Mouse (Mus musculus): ENCODE data around the gene Haus4.

Gene Haus4

DNA sequence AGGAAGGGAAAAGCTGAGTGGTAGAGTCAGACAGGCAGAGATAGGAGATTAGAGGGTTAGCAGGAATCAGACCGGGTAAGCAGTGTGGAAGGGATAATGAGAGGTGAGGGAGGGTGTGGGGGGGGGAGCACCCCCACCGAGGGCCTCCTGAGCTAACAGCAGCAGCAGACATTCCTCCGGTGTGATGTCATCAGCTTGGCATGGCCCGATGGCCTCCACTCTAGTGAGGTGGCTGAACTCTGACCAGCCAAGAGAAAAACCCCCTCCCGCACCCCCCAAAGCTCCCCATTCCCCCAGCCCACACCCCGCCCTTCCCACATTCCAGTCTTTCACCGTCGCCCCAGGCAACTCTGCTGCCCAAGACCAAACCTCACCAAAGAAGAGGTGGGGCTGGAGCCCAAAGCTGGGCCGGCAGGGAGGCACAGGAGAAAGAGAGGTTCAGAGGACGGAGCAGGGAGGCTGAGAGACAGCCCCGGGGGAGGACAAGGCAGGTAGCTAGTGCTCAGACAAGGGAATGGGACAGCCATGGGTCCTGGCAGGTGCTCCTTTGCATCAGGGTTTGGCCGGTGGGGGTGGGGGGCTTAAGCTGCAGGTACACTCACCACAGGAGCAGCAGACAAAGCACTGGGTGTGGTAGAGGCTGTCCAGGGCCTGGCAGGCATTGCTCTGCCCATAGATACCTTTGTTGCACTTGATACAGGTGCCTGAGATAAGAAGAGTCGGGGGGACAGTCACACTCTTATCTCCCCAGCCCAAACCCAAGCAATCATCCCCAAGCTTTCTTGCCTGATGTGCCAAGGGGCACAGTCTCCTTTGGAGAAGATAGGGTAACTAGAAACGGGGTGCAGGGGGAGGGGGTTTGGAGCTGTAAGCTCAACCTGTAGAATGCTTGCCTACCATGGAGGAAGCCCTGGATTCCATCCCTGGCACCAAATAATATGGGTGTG lies 18.6 kb upstream of the Haus4 start:
- DNase-seq (ENCODE audit: low spot score) = no peak

DNA sequence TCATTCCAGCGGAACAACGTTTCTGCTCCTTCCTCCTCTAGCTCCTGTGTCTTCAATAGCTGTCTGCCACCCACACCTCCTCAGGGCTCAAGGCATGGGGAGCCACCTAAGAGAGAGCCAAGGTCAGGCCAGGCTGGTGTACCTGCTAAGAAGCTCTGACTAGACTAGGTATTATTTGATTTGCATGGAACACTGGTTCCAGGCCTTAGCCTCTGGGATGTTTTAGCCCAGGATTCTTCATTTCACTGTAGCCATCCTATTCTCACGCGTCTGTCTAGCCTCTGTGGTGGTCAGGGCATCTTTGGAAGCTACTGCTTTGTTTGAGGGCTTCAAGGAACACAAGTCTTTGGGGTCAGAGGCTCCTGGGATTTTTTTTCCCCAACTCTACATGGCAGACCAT lies 17.7 kb upstream of the Haus4 start:
- no peak for DNase-seq (ENCODE audit: low spot score)

DNA sequence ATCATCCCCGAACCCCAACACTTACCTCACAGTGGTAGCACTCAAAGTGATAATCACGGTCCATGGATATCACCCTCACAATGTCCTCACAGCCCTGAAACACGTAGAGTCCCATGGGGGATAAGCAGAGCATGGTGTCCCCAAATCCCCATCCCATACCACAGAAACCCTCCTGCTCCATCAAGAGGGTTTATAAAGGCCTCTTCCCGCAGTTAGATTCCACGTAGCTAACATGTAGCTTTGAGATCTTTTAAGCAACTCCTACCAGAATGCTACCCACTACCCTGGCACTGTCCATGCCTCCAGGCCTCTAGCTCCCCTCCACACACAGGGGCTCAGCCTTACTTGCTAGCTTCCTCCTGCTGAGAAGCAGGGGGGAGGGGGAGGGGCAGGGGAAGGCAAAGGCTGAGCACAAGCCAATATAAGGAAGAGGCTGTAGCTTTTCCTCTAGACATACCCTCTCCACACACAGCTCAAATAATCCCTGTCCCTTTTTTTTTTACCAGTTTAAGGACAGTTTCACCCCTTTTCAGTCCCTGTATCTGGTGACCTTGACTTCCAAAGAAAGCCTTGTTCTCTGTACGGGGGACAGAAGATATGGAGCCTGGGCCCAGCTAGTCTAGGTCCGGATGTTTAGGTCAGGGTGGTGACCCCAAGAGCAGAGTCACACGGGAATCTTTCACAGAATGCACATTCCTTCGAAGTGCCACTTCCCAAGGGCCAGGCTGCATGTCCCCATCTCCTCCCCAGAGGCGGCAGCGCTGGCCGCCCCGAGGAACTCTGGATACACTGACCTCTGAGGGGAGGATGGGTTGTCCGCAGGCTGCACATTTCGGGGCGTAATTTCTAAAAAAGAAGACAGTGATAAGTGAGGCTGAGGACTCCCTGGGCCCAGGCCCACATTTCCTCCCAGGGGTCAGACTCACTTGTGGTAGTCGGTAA lies 15.3 kb upstream of the Haus4 start:
- DNase-seq (ENCODE audit: low spot score) = no peak

DNA sequence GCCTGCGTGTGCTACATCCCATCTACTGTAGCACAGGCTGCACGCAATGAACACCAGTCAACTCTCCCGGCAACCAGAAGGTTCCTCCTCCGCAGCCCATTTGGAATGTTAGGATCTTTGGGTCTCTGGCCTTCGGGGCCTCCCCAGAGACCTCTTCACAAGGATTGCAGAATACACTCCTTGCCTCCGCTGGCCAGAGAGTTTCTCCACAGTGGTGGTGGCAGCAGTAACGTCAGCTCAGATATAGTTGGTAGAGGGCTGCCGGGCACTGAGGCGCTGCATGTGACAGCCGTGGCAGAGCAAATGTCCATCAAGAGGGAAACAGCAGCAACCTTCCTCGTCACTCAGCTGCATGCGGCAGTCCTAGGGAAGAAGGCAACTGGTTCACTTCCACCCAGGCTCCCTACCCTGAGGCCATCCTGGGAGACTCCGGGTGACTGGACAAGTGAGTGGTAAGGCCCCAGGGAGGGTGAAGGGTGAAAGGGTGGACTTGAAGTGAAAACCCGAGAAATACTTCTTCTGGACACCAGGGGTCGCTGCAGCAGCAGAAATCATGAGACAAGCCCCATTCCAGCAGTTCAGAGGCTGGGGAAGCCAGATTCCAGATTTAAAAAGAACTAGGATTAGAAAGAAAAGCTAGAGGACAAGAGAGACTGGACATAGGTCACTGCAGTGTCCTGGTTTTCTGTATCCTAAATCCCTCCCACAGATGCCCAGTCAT lies 14.4 kb upstream of the Haus4 start:
- peak; percentile 65 for DNase-seq (ENCODE audit: low spot score)

- DNase-seq (ENCODE audit: low spot score) = no peak
These were observed 6.3 kb upstream of the Haus4 start for GRCm38 (mm10) chr14:54560527-54561242.

DNA sequence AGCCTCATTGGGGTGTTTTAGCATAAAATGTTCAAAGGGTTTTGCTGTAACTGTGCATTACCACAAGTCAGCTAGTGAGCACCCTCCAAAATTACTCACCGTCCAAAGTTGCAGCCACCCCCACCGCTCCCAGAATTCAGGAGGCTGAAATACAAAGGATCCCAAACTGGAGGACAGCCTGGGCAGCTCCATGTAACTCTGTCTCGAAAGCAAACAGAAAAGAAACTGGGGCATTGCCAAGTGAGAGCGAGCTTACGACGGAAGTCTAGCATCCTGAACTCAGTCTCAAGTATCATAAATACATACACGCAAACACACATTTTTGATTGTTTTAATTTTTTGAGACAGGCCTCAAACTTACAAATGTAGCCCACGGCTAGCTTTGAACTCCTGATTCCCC lies 2.9 kb upstream of the Haus4 start:
- DNase-seq (ENCODE audit: low spot score) = no peak

- no peak for DNase-seq (ENCODE audit: low spot score)
These were observed 902 bp downstream of the Haus4 start for GRCm38 (mm10) chr14:54553454-54553974.

DNA sequence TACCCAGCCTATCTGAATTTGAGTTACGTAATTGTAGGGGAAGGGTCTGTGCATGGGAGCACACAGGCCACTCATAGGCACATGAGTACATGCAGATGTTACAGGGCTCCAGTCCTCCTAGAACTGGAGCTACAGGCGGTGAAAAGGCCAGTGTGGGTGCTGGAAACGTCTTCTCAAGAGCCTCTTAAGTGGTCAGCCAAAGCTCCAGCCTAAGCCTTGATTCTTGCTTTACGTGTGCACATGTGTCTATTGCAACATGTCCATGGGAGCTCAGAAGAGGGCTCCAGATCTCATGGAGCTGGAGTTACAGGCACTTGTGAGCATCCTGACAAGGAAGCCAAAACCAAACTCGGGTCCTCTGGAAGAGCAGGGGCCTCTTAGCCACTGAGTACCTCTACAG lies 9.7 kb downstream of the Haus4 start:
- no peak for DNase-seq (ENCODE audit: low spot score)

- no peak for DNase-seq (ENCODE audit: low spot score)
These were observed 13.6 kb downstream of the Haus4 start for GRCm38 (mm10) chr14:54540771-54541170.

DNA sequence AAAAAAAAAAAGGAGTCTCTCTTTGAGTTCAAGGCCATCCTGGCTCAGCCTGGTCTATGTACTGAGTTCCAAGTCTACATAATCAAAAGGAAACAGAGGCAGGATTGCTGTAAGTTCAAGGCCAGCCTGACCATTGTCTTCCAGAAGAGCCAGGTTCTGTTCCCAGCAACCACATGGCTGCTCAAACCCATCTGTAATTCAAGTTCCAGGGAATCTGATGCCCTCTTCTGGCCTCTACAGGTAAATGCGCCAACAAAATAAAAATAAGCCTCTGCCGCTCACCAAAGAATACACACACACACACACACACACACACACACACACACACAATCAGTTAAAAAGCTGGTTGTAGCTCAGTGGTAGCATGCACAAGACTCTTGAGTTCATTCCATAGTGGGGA lies 15.8 kb downstream of the Haus4 start:
- no peak for DNase-seq (ENCODE audit: low spot score)

DNA sequence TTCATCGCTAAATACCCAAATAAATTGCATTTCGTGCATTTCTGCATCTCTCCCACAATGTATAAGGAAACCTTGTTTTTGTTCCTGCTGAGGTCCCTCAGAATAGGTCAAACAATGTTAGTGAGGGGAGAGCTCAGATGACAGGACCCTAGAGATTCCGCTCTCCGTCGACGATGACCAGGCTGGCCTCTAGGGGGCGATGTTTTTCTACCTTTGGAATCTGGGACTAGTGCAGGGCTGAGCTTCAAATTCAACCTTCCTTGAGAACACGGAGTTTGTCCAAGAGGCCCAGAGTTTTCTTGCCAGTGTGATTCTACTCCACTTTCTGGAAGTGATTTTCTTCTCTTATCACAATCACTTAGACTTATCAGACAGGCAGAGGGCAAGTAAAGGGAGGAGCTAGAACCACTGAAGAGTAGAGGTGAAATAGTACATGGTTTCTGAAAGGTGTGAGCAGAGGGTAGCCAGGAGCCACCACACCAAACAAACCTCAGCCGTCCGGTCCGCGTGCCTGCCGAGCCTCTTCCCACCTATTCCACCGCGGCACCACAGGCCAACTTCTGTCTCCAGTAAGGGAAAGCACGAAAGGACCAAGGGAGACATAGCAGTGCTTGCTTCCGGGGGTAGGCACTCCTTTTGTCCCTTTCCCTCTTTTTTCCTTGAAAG lies 25.8 kb downstream of the Haus4 start:
- peak; percentile 87 for DNase-seq (ENCODE audit: low spot score)

- DNase-seq (ENCODE audit: low spot score) = no peak
These were observed 26.4 kb downstream of the Haus4 start for GRCm38 (mm10) chr14:54528007-54528393.

DNA sequence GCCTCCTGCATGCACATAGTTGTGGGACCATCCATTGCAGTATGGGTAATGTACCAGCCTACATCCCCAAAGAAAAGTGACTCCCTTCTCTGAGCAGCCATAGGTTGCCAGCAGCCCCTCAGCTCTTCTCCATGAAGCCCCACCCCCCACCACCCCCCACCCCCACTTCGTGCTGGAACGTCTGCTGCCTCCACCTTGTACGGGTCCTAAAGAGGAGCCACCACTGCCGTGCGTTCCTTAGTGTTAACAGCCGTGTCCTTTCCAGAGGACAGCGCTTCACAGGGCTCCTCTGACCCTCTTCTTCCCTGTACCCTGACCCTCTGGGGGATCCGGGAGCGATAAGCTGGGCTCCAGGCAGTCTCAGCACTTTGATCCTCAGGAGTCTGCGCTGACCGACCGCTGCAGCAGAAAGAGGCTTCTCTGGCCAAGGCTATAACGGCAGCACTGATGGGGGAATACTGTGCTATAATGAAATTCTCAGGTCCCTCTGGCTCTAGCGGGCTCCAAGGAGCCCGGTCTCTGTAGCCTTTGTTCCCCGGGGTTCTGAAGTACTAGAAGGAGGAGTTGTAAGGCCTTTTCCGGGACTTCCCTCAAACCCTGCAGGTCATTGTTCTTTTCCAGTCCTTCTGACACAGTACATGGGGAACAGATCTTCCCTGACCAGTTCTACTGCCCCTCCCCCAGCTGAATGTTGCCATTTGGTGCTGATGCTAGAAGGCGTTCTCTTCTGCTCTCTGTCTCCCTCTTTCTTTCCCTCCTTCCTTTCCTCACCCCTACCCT lies 27.0 kb downstream of the Haus4 start:
- DNase-seq (ENCODE audit: low spot score) = no peak

- DNase-seq (ENCODE audit: low spot score) = no peak
These were observed 30.8 kb downstream of the Haus4 start for GRCm38 (mm10) chr14:54523600-54523999.

- DNase-seq (ENCODE audit: low spot score) = no peak
These were observed 37.6 kb downstream of the Haus4 start for GRCm38 (mm10) chr14:54516710-54517310.

- DNase-seq (ENCODE audit: low spot score) = no peak
These were observed 44.6 kb downstream of the Haus4 start for GRCm38 (mm10) chr14:54509774-54510173.

DNA sequence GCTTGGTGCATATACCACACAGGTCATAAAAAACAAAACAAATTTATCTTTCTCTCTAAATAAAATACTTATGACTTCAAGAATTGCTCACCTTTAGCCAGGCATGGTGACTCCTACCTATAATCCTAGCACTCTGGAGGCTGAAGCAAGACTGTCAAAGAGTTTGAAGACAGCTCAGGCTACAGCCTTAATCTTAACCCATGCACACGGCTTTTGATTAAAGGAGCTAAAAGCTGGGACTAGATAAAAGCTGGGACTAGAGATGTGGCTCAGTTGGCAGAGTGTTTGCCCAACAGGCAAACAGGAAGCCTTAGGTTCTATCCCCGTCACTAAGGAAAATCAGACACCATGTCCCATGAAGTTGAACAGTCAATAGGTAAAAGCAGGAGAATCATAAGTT lies 51.3 kb downstream of the Haus4 start:
- no peak for DNase-seq (ENCODE audit: low spot score)

DNA sequence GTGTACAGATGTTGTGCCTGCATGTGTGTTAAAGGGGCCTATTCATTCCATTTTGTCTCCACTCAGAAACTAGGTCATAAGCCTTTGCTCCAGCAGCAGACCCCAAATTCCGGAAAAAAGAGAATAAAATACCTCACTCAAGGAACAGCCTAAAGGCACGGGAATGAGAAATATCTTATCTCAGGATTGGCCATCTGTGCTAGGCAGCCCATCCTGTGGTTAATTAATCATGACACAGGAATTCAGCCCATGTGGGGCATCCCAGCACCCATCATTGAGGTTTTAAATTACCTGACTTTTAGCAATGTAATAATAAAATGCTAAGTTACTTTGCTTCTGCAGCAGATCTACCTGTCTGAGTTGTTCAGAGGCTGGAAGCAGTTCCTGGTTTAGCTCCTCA lies 53.1 kb downstream of the Haus4 start:
- no peak for DNase-seq (ENCODE audit: low spot score)

DNA sequence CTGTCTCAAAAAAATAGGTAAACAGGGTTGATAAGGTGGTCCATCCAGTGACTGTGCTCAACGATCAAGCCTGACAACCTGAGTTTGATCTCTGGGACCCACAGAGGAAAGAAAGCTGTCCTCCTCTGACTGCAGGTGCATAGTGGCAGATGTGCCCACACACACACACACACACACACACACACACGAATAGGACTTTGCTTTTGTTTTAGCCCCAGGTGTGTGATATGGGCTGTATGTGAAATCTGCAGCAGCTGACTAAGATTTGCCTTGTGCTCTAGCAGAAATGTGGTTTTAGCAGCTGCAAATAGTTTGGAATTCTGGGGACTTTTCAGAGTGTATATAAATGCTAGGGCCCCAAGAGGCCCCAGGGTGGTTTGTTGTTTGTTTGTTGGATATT lies 55.1 kb downstream of the Haus4 start:
- no peak for DNase-seq (ENCODE audit: low spot score)

- no peak for DNase-seq (ENCODE audit: low spot score)
These were observed 57.7 kb downstream of the Haus4 start for GRCm38 (mm10) chr14:54496706-54497105.

Data from ovary, postnatal 14 days (tissue).